Mouse (Mus musculus): ENCODE results near the gene Nlrp1a. TPM values are rescaled to one million over a fixed set of nuclear protein-coding genes. Genes with fewer than 3 reads are reported as not detected.

Nlrp1a gene
- polyA plus RNA-seq, 1 experiment from 2014 or later = not detected

DNA sequence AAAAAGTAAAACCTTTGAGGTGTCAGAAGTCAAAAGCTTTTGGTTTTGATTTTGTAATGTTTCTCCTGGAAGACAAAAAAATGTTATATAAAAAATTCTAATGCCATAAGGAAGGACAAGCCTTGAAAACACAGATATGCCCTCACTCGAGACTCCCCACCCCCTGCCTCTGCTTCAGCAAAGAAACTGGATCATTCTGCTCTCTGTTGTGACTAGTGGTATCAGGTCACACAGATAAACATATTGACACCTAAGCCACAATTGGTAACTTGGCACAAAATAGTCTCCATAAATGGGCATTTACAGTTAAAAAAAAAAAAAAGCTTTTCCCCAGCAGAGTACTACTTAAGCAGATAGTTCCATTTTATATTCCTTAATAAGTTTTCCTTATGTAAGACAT lies 68.2 kb downstream of the Nlrp1a start:
- H3K9ac ChIP-seq (replicated peaks; ENCODE audit: low read depth, low read length) = no peak overlapping the region
- 94% methylated on average over 1 of the region's 1 CpGs for WGBS
- H3K4me3 ChIP-seq (ENCODE audit: low read depth, low read length) = no peak overlapping the region
- no peak for ATAC-seq (ENCODE audit: low read depth)
- no peaks in the 10 kb centered on the region for H3K9me3 ChIP-seq (ENCODE audit: control insufficient read depth, low read length)
- H3K27me3 ChIP-seq (ENCODE audit: control insufficient read depth, insufficient read depth, low read length) = no peaks in the 10 kb centered on the region
- no peaks in the 10 kb centered on the region for H3K4me1 ChIP-seq (ENCODE audit: control insufficient read depth, insufficient read depth, low read length)
- H3K36me3 ChIP-seq (ENCODE audit: control insufficient read depth, insufficient read depth, low read length) = no peaks in the 10 kb centered on the region
- no peak overlapping the region for H3K27ac ChIP-seq (ENCODE audit: low read depth, low read length)
- no peak overlapping the region for H3K4me2 ChIP-seq (ENCODE audit: low read depth, low read length)

DNA sequence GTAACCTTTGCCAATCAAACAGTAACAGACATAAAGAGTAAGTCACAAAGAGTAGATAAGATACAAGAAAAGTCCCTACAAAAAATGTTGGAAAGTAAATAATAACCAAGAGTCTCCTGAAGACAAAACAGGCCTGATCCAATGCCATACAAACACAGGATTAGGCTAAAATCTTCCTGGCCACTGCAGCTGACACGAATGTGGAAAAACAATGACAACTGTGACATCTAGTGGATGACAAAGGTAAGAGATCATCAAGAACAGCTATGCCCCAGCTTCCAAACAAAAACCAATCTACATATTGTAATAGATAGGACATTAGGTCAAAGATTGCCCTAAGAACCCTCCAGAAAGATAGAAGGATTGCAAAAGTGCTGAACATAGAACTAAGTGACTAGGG lies 92.0 kb downstream of the Nlrp1a start:
- no peak overlapping the region for H3K27ac ChIP-seq (ENCODE audit: low read depth, low read length)
- H3K4me3 ChIP-seq (ENCODE audit: low read depth, low read length) = no peak overlapping the region
- no peaks in the 10 kb centered on the region for H3K9me3 ChIP-seq (ENCODE audit: control insufficient read depth, low read length)
- no peak overlapping the region for H3K9ac ChIP-seq (replicated peaks; ENCODE audit: low read depth, low read length)
- no peaks in the 10 kb centered on the region for H3K4me1 ChIP-seq (ENCODE audit: control insufficient read depth, insufficient read depth, low read length)
- H3K4me2 ChIP-seq (ENCODE audit: low read depth, low read length) = no peak overlapping the region
- no peaks in the 10 kb centered on the region for H3K27me3 ChIP-seq (ENCODE audit: control insufficient read depth, insufficient read depth, low read length)
- no peaks in the 10 kb centered on the region for H3K36me3 ChIP-seq (ENCODE audit: control insufficient read depth, insufficient read depth, low read length)
- WGBS = 0% methylated on average over 1 of the region's 1 CpGs
- ATAC-seq (ENCODE audit: low read depth) = no peak

Other genes with a start within 250 kb of the Nlrp1a start
- gene Nup88, start 174.7 kb downstream of the Nlrp1a start, polyA plus RNA-seq (2014; fragmentation: Nextera tagmentation; extraction: Ambion mirVana) = 130 and 131 TPM in 2 replicates
- gene Rpain, start 174.5 kb downstream of the Nlrp1a start, polyA plus RNA-seq (2014; fragmentation: Nextera tagmentation; extraction: Ambion mirVana) = 64.5 and 70.6 TPM in 2 replicates
- gene C1qbp, start 161.7 kb downstream of the Nlrp1a start, polyA plus RNA-seq (2014; fragmentation: Nextera tagmentation; extraction: Ambion mirVana) = 173 and 177 TPM in 2 replicates
- 16.8 and 19.3 TPM in 2 replicates for gene Dhx33, start 140.3 kb downstream of the Nlrp1a start, polyA plus RNA-seq (2014; fragmentation: Nextera tagmentation; extraction: Ambion mirVana)
- gene Mis12, start 125.1 kb downstream of the Nlrp1a start, polyA plus RNA-seq (2014; fragmentation: Nextera tagmentation; extraction: Ambion mirVana) = 20.9 and 30.3 TPM in 2 replicates
- 28.6 and 34.1 TPM in 2 replicates for gene Derl2, start 124.9 kb downstream of the Nlrp1a start, polyA plus RNA-seq (2014; fragmentation: Nextera tagmentation; extraction: Ambion mirVana)
- gene 6330403K07Rik, start 111.2 kb downstream of the Nlrp1a start, polyA plus RNA-seq (2014; fragmentation: Nextera tagmentation; extraction: Ambion mirVana) = 228 and 293 TPM in 2 replicates
- not detected in 2 replicates for gene Nlrp1b, start 86.0 kb upstream of the Nlrp1a start, polyA plus RNA-seq (2014; fragmentation: Nextera tagmentation; extraction: Ambion mirVana)

All from neural tube, embryonic 14.5 days (tissue).